Mouse (Mus musculus): ENCODE data around the gene Cxcr4.
"Not testable (repeated sequence)": the region's sequence is repeated elsewhere in the genome, so short reads cannot be mapped to it uniquely, and the experiment has no call there.

Cxcr4 gene

GRCm38 (mm10) chr1:128600549-128600948 is 8.5 kb upstream of the Cxcr4 start:
- no peak for DNase-seq (ENCODE audit: low spot score)

- no peak for DNase-seq (ENCODE audit: low spot score)
These were observed 5.2 kb upstream of the Cxcr4 start for GRCm38 (mm10) chr1:128597209-128597782.

GRCm38 (mm10) chr1:128595528-128595927 is 3.4 kb upstream of the Cxcr4 start:
- no peak for DNase-seq (ENCODE audit: low spot score)

- DNase-seq (ENCODE audit: low spot score), result no peak
These were observed 3.0 kb upstream of the Cxcr4 start for GRCm38 (mm10) chr1:128595105-128595420.

GRCm38 (mm10) chr1:128594353-128595104 is 2.4 kb upstream of the Cxcr4 start:
- no peak for DNase-seq (ENCODE audit: low spot score)

GRCm38 (mm10) chr1:128592961-128593501 is 938 bp upstream of the Cxcr4 start:
- DNase-seq (ENCODE audit: low spot score), result peak; percentile 41

GRCm38 (mm10) chr1:128591721-128592210 is 327 bp downstream of the Cxcr4 start:
- no peak for DNase-seq (ENCODE audit: low spot score)

- DNase-seq (ENCODE audit: low spot score), result no peak
These were observed 1.0 kb downstream of the Cxcr4 start for GRCm38 (mm10) chr1:128590816-128591720.

GRCm38 (mm10) chr1:128590011-128590410 is 2.1 kb downstream of the Cxcr4 start:
- no peak for DNase-seq (ENCODE audit: low spot score)

- DNase-seq (ENCODE audit: low spot score), result no peak
These were observed 2.6 kb downstream of the Cxcr4 start for GRCm38 (mm10) chr1:128589488-128589887.

GRCm38 (mm10) chr1:128588337-128588736 is 3.8 kb downstream of the Cxcr4 start:
- no peak for DNase-seq (ENCODE audit: low spot score)

GRCm38 (mm10) chr1:128586928-128587780 is 4.9 kb downstream of the Cxcr4 start:
- DNase-seq (ENCODE audit: low spot score), result no peak

- no peak for DNase-seq (ENCODE audit: low spot score)
These were observed 5.7 kb downstream of the Cxcr4 start for GRCm38 (mm10) chr1:128586162-128586927.

- DNase-seq (ENCODE audit: low spot score), result no peak
These were observed 6.5 kb downstream of the Cxcr4 start for GRCm38 (mm10) chr1:128585396-128586161.

GRCm38 (mm10) chr1:128584716-128585115 is 7.4 kb downstream of the Cxcr4 start:
- not testable (repeated sequence) for DNase-seq (ENCODE audit: low spot score)

GRCm38 (mm10) chr1:128583279-128583872 is 8.7 kb downstream of the Cxcr4 start:
- DNase-seq (ENCODE audit: low spot score), result no peak

GRCm38 (mm10) chr1:128580321-128580720 is 11.8 kb downstream of the Cxcr4 start:
- no peak for DNase-seq (ENCODE audit: low spot score)

- no peak for DNase-seq (ENCODE audit: low spot score)
These were observed 13.6 kb downstream of the Cxcr4 start for GRCm38 (mm10) chr1:128578454-128578853.

GRCm38 (mm10) chr1:128575096-128575495 is 17.0 kb downstream of the Cxcr4 start:
- no peak for DNase-seq (ENCODE audit: low spot score)

All from yolk sac, embryonic 10.5 days (tissue).